Mouse (Mus musculus) bone marrow macrophage, adult 2 months (primary cell): ENCODE measurements around the gene Gm7138. TPM values are rescaled to one million over a fixed set of nuclear protein-coding genes. Genes with fewer than 3 reads are reported as not detected.
"Not testable (repeated sequence)": the region's sequence is repeated elsewhere in the genome, so short reads cannot be mapped to it uniquely, and the experiment has no call there.

Experiments used
- H3K27ac ChIP-seq: 2 replicates; pipeline ENCODE4 v1.5.1; 2012; ENCODE audit warnings: low read depth, low read length; ENCODE audit not compliant: insufficient read depth
- H3K4me1 ChIP-seq: 2 replicates; pipeline ENCODE4 v1.6.1; 2012; ENCODE audit warnings: low read length; ENCODE audit not compliant: control insufficient read depth, insufficient read depth
- H3K4me3 ChIP-seq: 2 replicates; pipeline ENCODE4 v1.5.1; 2012; ENCODE audit warnings: mild to moderate bottlenecking, low read length, moderate library complexity; ENCODE audit not compliant: insufficient read depth
- CTCF ChIP-seq: IDR thresholded peaks from 2 replicates; pipeline ENCODE4 v1.5.1; 2012; ENCODE audit warnings: low read depth, mild to moderate bottlenecking, low read length, moderate library complexity
- POLR2A ChIP-seq: IDR thresholded peaks from 2 replicates; pipeline ENCODE4 v1.6.1; 2012; ENCODE audit warnings: mild to moderate bottlenecking, low read depth, low read length, borderline replicate concordance
- polyA plus RNA-seq: library from polyadenylated mRNA; stranded (reverse); fragments of >200 nt; gene quantifications from 2 replicates; pipeline ENCODE4 v1.2.4, GENCODE M21; 2012; ENCODE audit not compliant: missing spikeins, insufficient read depth, insufficient read length

Gene Gm7138
- polyA plus RNA-seq, 1 experiment = not detected

DNA sequence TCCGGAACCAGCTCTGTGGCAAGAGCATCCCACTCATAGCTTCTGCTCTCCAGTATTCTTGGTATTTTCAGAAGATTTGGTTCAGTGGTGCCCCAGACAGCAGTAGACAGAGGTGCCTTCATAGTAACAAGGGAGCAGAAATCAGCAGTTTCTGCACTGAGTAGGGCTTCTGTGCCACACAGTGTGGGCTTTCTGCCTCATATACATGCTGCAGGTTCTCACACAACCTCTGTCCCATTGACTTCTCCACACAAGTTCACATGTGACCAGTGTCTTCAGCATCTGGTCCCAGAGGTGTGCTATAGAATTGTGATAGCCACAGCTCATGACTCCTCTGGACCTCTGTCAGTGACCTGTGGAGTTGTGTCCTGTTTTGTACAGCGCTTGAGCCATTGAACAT lies 11.9 kb upstream of the Gm7138 start:
- H3K27ac ChIP-seq = no peak overlapping the region
- TF ChIP-seq CTCF = no peak
- H3K4me3 ChIP-seq = no peak overlapping the region
- no peaks in the 10 kb centered on the region for H3K4me1 ChIP-seq

DNA sequence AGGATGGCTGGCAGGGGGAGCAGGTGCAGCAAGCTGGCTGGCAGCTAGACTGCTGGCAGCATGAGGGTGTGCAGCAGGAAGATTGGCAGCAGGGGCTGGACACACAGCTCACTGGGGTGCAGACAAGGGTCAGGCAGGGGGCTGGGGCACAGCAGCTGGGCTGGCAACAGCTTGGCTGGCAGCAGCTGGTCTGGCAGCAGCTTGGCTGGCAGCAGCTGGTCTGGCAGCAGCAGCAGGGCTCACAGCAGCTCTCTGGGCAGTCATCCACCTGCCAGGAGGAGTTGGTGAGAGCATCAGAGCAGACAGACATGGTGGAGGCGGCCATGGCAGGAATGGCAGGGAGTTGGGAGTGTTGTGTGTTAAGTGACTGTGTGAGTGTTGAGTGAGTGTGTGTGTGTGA lies 11.1 kb upstream of the Gm7138 start, which contains the start of gene Gm7137:
Gm7137 (minus strand) TSS at position 325 of the 400 bp plus-strand sequence.
- not testable (repeated sequence) for H3K4me3 ChIP-seq, H3K27ac ChIP-seq, H3K4me1 ChIP-seq

DNA sequence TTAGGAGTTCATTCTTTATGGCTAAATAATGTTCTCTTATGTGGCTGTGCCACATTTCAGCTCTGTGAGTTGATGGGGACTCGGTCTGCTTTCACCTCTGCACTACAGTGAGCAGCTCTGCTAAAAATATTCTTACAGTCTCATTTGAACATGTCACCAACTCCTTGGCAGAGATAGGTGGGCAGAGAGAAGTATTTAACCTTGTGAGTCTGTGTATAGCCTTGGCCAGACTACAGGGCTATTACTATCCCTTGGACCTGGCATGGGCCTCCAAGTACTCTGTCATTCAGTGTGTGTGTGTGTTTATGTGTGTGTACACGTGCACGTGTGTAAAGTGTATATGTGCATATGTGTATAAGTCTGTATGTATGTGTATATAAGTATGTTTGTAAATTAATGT lies 6.7 kb upstream of the Gm7138 start:
- not testable (repeated sequence) for H3K27ac ChIP-seq, H3K4me1 ChIP-seq, H3K4me3 ChIP-seq

GRCm38 (mm10) chr10:77782442-77782841 lies 5.7 kb upstream of the Gm7138 start, which contains the start of gene Gm3250:
Gene Gm3250, minus strand, starts transcription at chr10:77782542.
- not testable (repeated sequence) for H3K4me1 ChIP-seq, H3K4me3 ChIP-seq, H3K27ac ChIP-seq

DNA sequence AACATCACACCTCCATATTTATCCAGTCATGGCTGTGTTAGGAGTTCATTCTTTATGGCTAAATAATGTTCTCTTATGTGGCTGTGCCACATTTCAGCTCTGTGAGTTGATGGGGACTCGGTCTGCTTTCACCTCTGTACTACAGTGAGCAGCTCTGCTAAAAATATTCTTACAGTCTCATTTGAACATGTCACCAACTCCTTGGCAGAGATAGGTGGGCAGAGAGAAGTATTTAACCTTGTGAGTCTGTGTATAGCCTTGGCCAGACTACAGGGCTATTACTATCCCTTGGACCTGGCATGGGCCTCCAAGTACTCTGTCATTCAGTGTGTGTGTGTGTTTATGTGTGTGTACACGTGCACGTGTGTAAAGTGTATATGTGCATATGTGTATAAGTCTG lies 4.6 kb downstream of the Gm7138 start:
- H3K27ac ChIP-seq, H3K4me3 ChIP-seq, H3K4me1 ChIP-seq: not testable (repeated sequence)

- H3K4me1 ChIP-seq, H3K4me3 ChIP-seq, H3K27ac ChIP-seq: not testable (repeated sequence)
Observed at GRCm38 (mm10) chr10:77771225-77771624, 5.5 kb downstream of the Gm7138 start, which contains the start of gene Gm3238. Gene Gm3238, minus strand, starts transcription at chr10:77771325.

DNA sequence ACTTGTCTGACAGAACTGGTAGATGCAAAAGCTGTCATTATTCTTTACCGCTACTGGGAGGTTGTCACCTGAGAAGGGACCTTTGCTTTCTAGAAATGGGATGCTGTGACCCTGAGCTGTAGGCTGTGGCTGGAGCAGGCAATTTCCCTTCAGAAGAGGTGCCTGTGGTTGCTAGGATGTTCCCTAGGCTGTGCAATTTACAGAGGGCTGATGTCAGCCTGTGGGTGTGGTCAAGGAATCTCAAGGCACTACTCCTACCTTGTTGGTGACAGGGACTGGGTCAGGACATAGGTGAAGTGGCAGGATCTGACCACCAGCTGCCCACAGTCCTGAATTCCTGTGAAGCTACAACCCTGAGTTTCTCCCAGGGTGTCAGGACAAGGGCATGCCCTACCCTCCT lies 7.0 kb downstream of the Gm7138 start:
- no peak overlapping the region for H3K4me3 ChIP-seq
- no peak overlapping the region for H3K27ac ChIP-seq
- TF ChIP-seq POLR2A (no peak), CTCF (no peak)
- H3K4me1 ChIP-seq = no peaks in the 10 kb centered on the region

GRCm38 (mm10) chr10:77759582-77759981 lies 17.2 kb downstream of the Gm7138 start, which contains the start of gene Gm3233:
Gene Gm3233, minus strand, starts transcription at chr10:77759682.
- not testable (repeated sequence) for H3K4me1 ChIP-seq, H3K4me3 ChIP-seq, H3K27ac ChIP-seq

DNA sequence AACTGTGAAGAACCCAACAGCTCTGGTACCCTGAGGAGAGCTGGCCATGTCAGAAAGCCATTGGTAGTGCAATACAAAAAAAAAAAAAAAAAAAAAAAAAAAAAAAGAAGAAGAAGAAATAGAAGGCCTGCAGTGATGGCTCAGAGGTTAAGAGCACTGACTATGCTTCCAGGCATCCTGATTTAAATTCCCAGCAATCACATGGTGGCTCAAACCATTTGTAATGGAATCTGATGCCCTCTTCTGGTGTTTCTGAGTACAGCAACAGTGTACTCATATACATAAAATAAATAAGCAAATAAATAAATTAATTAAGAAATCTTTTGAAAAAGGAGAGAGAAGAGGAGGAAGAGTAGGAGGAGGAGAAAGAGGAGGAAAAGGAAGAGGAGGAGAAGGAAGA lies 23.3 kb downstream of the Gm7138 start:
- Histone ChIP-seq H3K27ac (no peak overlapping the region), H3K4me3 (no peak overlapping the region), H3K4me1 (no peaks in the 10 kb centered on the region)
- TF ChIP-seq POLR2A = no peak
- no peak for TF ChIP-seq CTCF

DNA sequence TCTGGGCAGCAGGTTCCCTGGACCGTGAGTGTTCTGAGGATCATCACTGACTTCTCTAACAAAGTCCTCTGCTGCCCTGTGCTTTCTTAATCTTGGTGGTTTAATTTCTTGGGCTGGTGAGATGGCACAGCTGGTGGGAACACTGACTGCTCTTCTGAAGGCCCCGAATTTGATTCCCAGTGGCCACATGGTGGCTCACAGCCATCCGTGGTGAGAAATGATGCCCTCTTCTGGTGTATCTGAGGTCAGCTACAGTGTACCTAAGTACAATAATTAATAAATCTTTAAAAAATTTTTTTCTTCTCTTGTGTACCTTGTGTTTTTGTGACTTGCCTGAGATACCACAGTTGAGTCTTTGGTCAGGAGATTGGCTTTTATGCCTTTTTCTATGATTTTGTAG lies 24.4 kb downstream of the Gm7138 start:
- not testable (repeated sequence) for H3K4me3 ChIP-seq, H3K27ac ChIP-seq, H3K4me1 ChIP-seq

GRCm38 (mm10) chr10:77751254-77751653 lies 25.5 kb downstream of the Gm7138 start, which contains the start of gene Gm9736:
Gene Gm9736, minus strand, starts transcription at chr10:77751354.
- H3K4me1 ChIP-seq, H3K4me3 ChIP-seq, H3K27ac ChIP-seq: not testable (repeated sequence)

DNA sequence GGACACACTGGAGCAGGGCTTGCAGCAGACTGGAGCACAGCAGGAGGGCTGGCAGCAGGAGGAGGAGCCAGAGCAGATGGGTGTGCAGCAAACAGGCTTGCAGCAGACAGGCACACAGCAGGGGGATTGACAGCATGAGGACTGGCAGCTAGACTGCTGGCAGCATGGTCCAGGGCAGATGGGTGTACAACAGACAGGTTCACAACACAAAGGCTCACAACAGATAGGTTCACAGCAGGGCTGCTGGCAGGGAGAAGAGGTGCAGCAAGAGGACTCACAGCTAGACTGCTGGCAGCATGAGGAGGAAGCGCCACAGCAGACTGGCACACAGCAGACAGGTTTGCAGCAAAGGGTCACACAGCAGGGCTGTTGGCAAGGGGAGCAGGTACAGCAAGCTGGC lies 26.1 kb downstream of the Gm7138 start:
- not testable (repeated sequence) for H3K4me1 ChIP-seq, H3K27ac ChIP-seq, H3K4me3 ChIP-seq

GRCm38 (mm10) chr10:77741924-77742688 lies 34.6 kb downstream of the Gm7138 start, which contains the start of gene Gm18596:
Gene Gm18596, minus strand, starts transcription at chr10:77742638.
- not testable (repeated sequence) for H3K27ac ChIP-seq, H3K4me1 ChIP-seq, H3K4me3 ChIP-seq
